Mouse (Mus musculus) liver, adult 2 months (tissue): ENCODE measurements around the gene Klhl26. TPM values are rescaled to one million over a fixed set of nuclear protein-coding genes. Genes with fewer than 3 reads are reported as not detected.
"Not testable (repeated sequence)": the region's sequence is repeated elsewhere in the genome, so short reads cannot be mapped to it uniquely, and the experiment has no call there.

Experiments used
- DNase-seq: peaks from one replicate; pipeline ENCODE4 v3.0.0-alpha.2; 2011; ENCODE audit warnings: low read depth, low spot score; ENCODE audit errors: extremely low read depth
- H3K27ac ChIP-seq: fragments of 200-500 bp; replicated peaks from 2 replicates; pipeline ENCODE4 v1.5.1; 2012; ENCODE audit warnings: low read depth, mild to moderate bottlenecking, control low read depth, inconsistent platforms, low read length; ENCODE audit not compliant: insufficient read depth
- H3K27me3 ChIP-seq: fragments of 200-500 bp; 2 replicates; pipeline ENCODE4 v1.6.1; 2012; ENCODE audit warnings: mild to moderate bottlenecking, moderate library complexity, low read length, inconsistent platforms; ENCODE audit not compliant: control insufficient read depth, insufficient read depth
- H3K36me3 ChIP-seq: fragments of 200-500 bp; 2 replicates; pipeline ENCODE4 v1.6.1; 2012; ENCODE audit warnings: low read length, inconsistent platforms; ENCODE audit not compliant: control insufficient read depth, insufficient read depth
- H3K4me1 ChIP-seq: fragments of 200-500 bp; 2 replicates; pipeline ENCODE4 v1.6.1; 2011; ENCODE audit warnings: low read length; ENCODE audit not compliant: control insufficient read depth, insufficient read depth
- H3K4me3 ChIP-seq: fragments of 200-500 bp; 2 replicates; pipeline ENCODE4 v1.5.1; 2011; ENCODE audit warnings: low read depth, mild to moderate bottlenecking, control low read depth, low read length, moderate library complexity; ENCODE audit not compliant: insufficient read depth
- H3K79me2 ChIP-seq: fragments of 200-500 bp; 2 replicates; pipeline ENCODE4 v1.6.1; 2012; ENCODE audit warnings: inconsistent platforms, mild to moderate bottlenecking, low read length, moderate library complexity; ENCODE audit not compliant: control insufficient read depth, insufficient read depth
- H3K9ac ChIP-seq: fragments of 200-500 bp; 2 replicates; pipeline ENCODE4 v1.6.1; 2012; ENCODE audit warnings: low read depth, mild to moderate bottlenecking, control low read depth, inconsistent platforms, low read length
- CTCF ChIP-seq: fragments of 200-500 bp; IDR thresholded peaks from 2 replicates; pipeline ENCODE4 v1.5.1; 2011; ENCODE audit warnings: low read depth, low read length, control low read depth
- POLR2A ChIP-seq: fragments of 200-500 bp; IDR thresholded peaks from 2 replicates; pipeline ENCODE4 v1.6.1; 2011; ENCODE audit warnings: low read length, control low read depth; ENCODE audit not compliant: insufficient read depth; ENCODE audit errors: extremely low read depth
- WGBS: fragments of 180-500 bp; shearing (Covaris S2); methylation state at CpG from one replicate; pipeline ENCODE4 v1.1.7; 2018; 5-methylcytosine and 5-hydroxymethylcytosine counted together
- polyA plus RNA-seq: library from polyadenylated mRNA; depleted of rRNA; stranded (reverse); fragments of >200 nt; gene quantifications from 2 replicates; pipeline ENCODE4 v1.2.3, GENCODE M21; 2012
- total RNA-seq: library from RNA; depleted of rRNA; stranded (reverse); fragments of >200 nt; gene quantifications from 2 replicates; pipeline ENCODE4 v1.2.3, GENCODE M21; 2014

The Klhl26 gene
- total and polyA plus RNA-seq, 2 experiments = 4.5 to 13.7 TPM

DNA sequence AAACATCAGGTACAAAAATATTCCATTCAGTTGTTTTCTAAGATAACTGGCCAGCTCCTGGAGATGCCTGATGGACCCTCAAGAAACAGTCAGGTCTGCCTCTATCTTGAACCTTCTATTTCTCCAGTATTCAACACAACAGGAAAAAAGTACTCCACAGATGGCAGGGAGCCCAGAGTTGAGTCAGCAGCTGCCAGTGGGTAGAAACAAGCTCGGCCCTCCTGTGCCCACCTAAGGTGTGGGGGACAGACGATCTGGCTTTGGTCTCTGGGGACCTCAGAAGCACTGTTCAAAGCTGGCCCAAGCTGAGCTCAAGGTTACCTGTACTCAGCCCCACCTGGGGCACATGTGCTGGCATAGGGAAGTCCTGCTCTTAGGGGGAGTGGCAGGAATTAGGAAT is 36.7 kb upstream of the Klhl26 start:
- no peak for DNase-seq
- Histone ChIP-seq H3K9ac (no peak overlapping the region), H3K27ac (no peak overlapping the region), H3K36me3 (peaks cover 4% of the 10 kb centered on the region), H3K79me2 (peaks cover 25% of the 10 kb centered on the region; the same call in 1 of the 2 replicates), H3K27me3 (no peaks in the 10 kb centered on the region), H3K4me1 (peaks cover 14% of the 10 kb centered on the region), H3K4me3 (no peak overlapping the region)
- TF ChIP-seq POLR2A (no peak), CTCF (no peak)
- 37% methylated on average over 2 of the region's 2 CpGs for WGBS

DNA sequence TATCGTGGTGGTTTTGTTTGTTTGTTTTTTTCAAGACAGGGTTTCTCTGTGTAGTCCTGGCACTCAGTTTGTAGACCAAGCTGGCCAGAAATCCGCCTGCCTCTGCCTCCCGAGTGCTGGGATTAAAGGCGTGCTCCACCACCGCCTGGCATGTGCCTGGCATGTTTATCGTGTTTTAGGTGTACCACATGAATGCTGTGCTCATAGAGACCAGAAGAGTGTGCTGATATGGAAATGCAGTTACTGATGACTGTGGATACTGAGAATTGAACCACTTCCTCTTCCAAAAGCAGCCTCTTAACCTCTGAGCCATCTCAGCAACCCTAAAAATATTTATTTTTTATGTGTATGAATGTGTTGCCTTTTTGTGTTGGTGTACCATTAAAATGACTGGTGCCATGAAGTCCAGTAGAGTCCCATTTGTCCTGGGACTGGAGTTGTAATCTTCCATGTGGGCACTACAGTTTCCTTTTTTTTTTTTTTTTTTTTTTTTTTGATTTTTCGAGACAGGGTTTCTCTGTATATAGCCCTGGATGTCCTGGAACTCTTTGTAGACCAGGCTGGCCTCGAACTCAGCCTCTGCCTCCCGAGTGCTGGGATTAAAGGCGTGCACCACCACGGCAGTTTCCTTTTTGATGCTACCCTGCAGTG is 35.6 kb upstream of the Klhl26 start:
- TF ChIP-seq POLR2A (no peak), CTCF (no peak)
- Histone ChIP-seq H3K79me2 (peaks cover 25% of the 10 kb centered on the region; the same call in 1 of the 2 replicates), H3K4me1 (peaks cover 15% of the 10 kb centered on the region), H3K9ac (no peak overlapping the region), H3K27ac (no peak overlapping the region), H3K27me3 (no peaks in the 10 kb centered on the region), H3K36me3 (peaks cover 12% of the 10 kb centered on the region), H3K4me3 (no peak overlapping the region)
- no peak for DNase-seq
- 77% methylated on average over 11 of the region's 11 CpGs for WGBS

DNA sequence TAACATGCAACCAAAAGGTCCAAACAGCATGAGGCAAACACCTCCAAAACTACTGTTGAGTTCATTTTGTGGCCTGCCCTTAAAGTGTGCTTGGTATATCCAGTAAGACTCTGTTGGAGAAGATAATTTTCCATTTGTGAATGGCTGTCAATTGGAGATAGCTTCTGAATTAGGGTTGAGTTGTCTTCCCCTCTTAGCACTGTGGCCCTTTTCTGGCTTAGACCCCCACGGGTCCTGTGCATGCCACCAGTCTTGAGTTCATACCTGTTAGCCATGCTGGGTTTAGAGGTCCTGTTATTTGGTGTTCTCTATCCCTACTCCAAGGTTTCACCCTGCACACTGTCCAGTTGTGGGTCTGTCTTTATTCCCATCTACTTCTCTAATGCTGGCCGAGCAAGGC is 35.0 kb upstream of the Klhl26 start:
- Histone ChIP-seq H3K9ac (no peak overlapping the region), H3K4me3 (no peak overlapping the region), H3K27me3 (no peaks in the 10 kb centered on the region), H3K36me3 (peaks cover 12% of the 10 kb centered on the region), H3K4me1 (peaks cover 15% of the 10 kb centered on the region), H3K27ac (no peak overlapping the region), H3K79me2 (peaks cover 25% of the 10 kb centered on the region; the same call in 1 of the 2 replicates)
- DNase-seq = no peak
- TF ChIP-seq POLR2A = no peak
- TF ChIP-seq CTCF = no peak
- 96% methylated on average over 2 of the region's 2 CpGs for WGBS

DNA sequence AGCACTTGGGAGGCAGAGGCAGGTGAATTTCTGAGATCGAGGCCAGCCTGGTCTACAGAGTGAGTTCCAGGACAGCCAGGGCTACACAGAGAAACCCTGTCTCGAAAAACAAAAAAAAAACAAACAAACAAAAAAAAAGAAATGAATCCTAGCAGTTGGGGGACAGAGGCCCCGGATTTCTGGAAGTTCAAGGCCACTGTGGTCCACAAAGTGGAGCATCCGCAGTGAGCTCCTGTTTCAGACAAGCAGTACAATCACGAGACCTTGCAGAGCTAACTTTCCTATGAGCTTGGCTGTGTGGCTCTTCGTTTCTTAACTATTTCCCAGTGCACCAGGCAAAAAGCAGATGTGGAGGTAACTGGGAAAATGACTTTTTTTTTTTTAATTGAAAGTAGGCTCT is 34.4 kb upstream of the Klhl26 start:
- peak overlapping the region; percentile 94 for H3K9ac ChIP-seq
- H3K36me3 ChIP-seq = peaks cover 12% of the 10 kb centered on the region
- not testable (repeated sequence) for H3K27me3 ChIP-seq
- WGBS = 28% methylated on average over 6 of the region's 6 CpGs
- H3K27ac ChIP-seq = peak overlapping the region; percentile 92
- DNase-seq = peak; percentile 37
- peaks cover 25% of the 10 kb centered on the region; the same call in 1 of the 2 replicates for H3K79me2 ChIP-seq
- H3K4me1 ChIP-seq = peaks cover 15% of the 10 kb centered on the region
- H3K4me3 ChIP-seq = peak overlapping the region; percentile 96

DNA sequence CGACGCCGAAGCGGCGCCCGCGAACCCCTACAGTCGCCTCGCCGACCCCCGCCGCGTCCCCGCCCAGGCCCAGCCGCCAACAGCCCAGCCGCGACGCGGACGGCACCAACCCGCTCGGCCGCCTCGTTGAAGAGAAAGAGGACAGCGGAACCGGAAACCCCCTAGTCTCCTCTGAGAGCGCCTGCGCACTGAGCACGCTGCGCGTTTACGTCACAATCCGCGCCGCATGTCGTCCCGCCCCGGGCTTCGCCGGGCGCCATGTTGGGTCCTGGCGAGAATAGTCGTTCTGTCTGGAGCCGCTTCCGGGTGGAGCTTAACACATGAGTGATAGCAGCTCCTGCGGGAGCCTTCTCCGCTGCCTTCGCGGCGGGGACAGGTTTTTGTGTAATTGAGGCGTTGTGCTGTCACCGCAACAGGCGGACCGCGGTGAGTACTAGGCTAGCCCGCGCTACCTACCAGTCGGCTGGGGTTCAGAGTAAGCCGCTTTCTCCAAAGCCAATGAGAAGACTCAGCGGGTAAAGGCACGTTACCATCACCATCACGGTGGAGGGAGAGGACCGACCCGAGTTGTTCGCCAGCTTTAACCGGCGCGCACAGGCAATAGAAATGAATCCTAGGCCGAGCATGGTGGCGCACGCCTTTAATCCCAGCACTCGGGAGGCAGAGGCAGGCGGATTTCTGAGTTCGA is 33.6 kb upstream of the Klhl26 start, which contains the start of gene Uba52:
TSS of gene Uba52 (minus strand) at position 574 of the 688 bp plus-strand sequence.
- peak; percentile 85 for DNase-seq
- peaks cover 21% of the 10 kb centered on the region for H3K4me1 ChIP-seq
- TF ChIP-seq POLR2A (peak; percentile 80), CTCF (no peak)
- H3K9ac ChIP-seq = peak within 1 kb of the TSS; percentile 95
- H3K27me3 ChIP-seq = no peaks in the 10 kb centered on the region
- H3K27ac ChIP-seq = peak within 1 kb of the TSS; percentile 92
- H3K4me3 ChIP-seq = peak within 1 kb of the TSS; percentile 96
- peaks cover 25% of the 10 kb centered on the region; the same call in 1 of the 2 replicates for H3K79me2 ChIP-seq
- H3K36me3 ChIP-seq = peaks cover 12% of the 10 kb centered on the region
- WGBS = under 1% methylated on average over 68 of the region's 74 CpGs
